Mouse (Mus musculus): ENCODE measurements at regions not wholly inside any gene's neighbourhood (a gene's known extent, or its start where the extent isn't known, plus 50 kb on each side); places are given as distances from the start of the nearest gene placed in this dataset.

DNA sequence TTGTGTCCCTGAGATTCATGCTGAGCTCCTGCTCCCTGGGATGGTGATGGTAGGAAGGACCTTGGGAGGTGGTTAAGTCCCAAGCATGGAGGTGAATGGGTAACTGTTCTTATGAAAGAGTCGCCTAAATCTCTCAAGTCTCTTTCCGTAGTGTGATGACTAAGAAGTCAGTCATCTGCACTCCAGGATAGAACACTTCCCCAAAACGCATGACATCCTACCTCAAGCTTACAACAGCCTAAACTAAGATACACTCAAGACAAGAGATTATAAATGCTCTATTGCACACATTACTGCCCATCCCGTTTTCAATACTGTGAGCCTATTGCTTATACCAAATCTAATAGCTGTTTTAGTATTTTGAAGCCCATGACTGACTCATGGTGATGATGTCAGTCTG is 162.3 kb upstream of the Slc7a11 start:
- Histone ChIP-seq H3K36me3 (ENCODE audit: control insufficient read depth, insufficient read depth, low read length) (no peaks in the 10 kb centered on the region), H3K4me3 (ENCODE audit: low read depth, low read length) (no peak overlapping the region), H3K4me2 (ENCODE audit: low read depth) (no peak overlapping the region), H3K27me3 (ENCODE audit: control insufficient read depth, insufficient read depth, low read length) (no peaks in the 10 kb centered on the region), H3K9ac (ENCODE audit: low read length) (no peak overlapping the region), H3K27ac (ENCODE audit: low read depth, low read length) (no peak overlapping the region), H3K4me1 (ENCODE audit: control insufficient read depth, insufficient read depth, low read length) (no peaks in the 10 kb centered on the region), H3K9me3 (ENCODE audit: control insufficient read depth, low read length) (no peaks in the 10 kb centered on the region)
- ATAC-seq (ENCODE audit: insufficient read depth, low FRiP score, low TSS enrichment) (no peak), DNase-seq (ENCODE audit: low spot score) (no peak)
- 87% methylated on average over 4 of the region's 4 CpGs for WGBS

GRCm38 (mm10) chr3:50603182-50603581 is 159.8 kb upstream of the Slc7a11 start:
- Histone ChIP-seq H3K27ac (ENCODE audit: low read depth, low read length) (no peak overlapping the region), H3K4me1 (ENCODE audit: control insufficient read depth, insufficient read depth, low read length) (no peaks in the 10 kb centered on the region), H3K9ac (ENCODE audit: low read length) (no peak overlapping the region), H3K36me3 (ENCODE audit: control insufficient read depth, insufficient read depth, low read length) (no peaks in the 10 kb centered on the region), H3K27me3 (ENCODE audit: control insufficient read depth, insufficient read depth, low read length) (no peaks in the 10 kb centered on the region), H3K4me2 (ENCODE audit: low read depth) (no peak overlapping the region), H3K4me3 (ENCODE audit: low read depth, low read length) (no peak overlapping the region), H3K9me3 (ENCODE audit: control insufficient read depth, low read length) (no peaks in the 10 kb centered on the region)
- DNase-seq (ENCODE audit: low spot score), result no peak
- no peak for ATAC-seq (ENCODE audit: insufficient read depth, low FRiP score, low TSS enrichment)
- 79% methylated on average over 7 of the region's 7 CpGs for WGBS

DNA sequence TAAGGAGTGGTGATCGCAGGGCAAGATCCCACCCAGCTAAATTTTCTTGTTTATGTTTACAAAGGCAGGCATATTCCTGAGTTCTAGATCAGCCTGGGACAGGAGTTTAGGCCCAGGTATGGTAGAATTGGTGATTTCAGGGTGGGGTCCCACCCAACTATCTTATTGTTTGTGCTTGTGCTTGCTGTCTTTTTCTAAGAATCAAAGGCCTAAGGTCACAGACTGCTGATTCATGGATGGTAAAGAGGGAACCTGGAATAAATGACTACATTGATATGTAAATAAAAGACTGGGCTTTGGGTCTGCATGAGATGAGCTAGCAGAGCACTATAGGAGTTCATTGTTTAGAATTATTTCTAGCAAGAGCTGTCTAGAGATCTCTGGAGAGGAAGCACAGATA is 152.3 kb upstream of the Slc7a11 start:
- no peak for DNase-seq (ENCODE audit: low spot score)
- Histone ChIP-seq H3K4me3 (ENCODE audit: low read depth, low read length) (no peak overlapping the region), H3K36me3 (ENCODE audit: control insufficient read depth, insufficient read depth, low read length) (no peaks in the 10 kb centered on the region), H3K9me3 (ENCODE audit: control insufficient read depth, low read length) (no peaks in the 10 kb centered on the region), H3K4me2 (ENCODE audit: low read depth) (no peak overlapping the region), H3K9ac (ENCODE audit: low read length) (no peak overlapping the region), H3K27me3 (ENCODE audit: control insufficient read depth, insufficient read depth, low read length) (no peaks in the 10 kb centered on the region), H3K4me1 (ENCODE audit: control insufficient read depth, insufficient read depth, low read length) (no peaks in the 10 kb centered on the region), H3K27ac (ENCODE audit: low read depth, low read length) (no peak overlapping the region)
- 95% methylated on average over 1 of the region's 1 CpGs for WGBS
- no peak for ATAC-seq (ENCODE audit: insufficient read depth, low FRiP score, low TSS enrichment)

DNA sequence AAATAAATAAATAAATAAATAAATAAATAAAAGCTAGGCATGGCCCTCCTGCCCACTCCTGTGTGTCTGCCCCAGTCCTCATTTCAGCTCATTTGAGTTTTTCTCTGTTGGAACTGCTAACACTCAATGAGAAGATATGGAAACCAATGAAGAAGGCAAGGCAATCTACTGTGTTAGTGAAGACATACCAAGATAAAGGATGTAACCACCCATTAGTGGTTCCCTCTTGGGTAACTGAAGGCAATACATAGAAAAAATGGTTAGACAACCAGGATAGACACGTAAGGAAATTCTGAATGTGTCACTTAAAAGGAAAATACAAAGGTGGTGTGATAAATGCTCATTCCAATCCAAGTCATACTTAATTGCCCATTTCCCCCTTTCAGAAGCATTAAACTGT is 140.9 kb upstream of the Slc7a11 start:
- no peak for DNase-seq (ENCODE audit: low spot score)
- Histone ChIP-seq H3K9me3 (ENCODE audit: control insufficient read depth, low read length) (no peaks in the 10 kb centered on the region), H3K27ac (ENCODE audit: low read depth, low read length) (no peak overlapping the region), H3K27me3 (ENCODE audit: control insufficient read depth, insufficient read depth, low read length) (no peaks in the 10 kb centered on the region), H3K4me1 (ENCODE audit: control insufficient read depth, insufficient read depth, low read length) (no peaks in the 10 kb centered on the region), H3K36me3 (ENCODE audit: control insufficient read depth, insufficient read depth, low read length) (no peaks in the 10 kb centered on the region), H3K9ac (ENCODE audit: low read length) (no peak overlapping the region), H3K4me3 (ENCODE audit: low read depth, low read length) (no peak overlapping the region), H3K4me2 (ENCODE audit: low read depth) (no peak overlapping the region)
- ATAC-seq (ENCODE audit: insufficient read depth, low FRiP score, low TSS enrichment), result no peak
- 100% methylated on average over 1 of the region's 1 CpGs for WGBS

DNA sequence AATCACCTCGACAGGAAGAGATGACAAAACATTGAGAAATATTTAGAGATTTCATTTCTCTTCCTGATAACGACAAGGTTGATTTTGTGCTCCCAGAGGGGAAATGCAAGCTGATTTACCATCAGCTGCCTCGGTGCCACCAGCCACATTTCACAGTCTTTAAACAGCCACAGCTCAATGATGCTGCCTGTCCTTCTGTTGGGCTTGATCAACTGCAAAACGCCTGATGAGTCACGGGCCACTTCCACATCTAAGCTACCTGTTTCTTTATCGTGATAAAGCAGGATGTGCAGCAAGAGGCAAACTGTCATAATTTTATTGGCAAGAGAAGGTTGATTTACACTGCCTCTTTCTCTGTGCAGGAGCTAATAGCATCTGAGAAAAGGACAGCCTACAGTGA is 140.1 kb upstream of the Slc7a11 start:
- 74% methylated on average over 6 of the region's 6 CpGs for WGBS

GRCm38 (mm10) chr3:50574388-50574787 is 131.0 kb upstream of the Slc7a11 start:
- H3K9me3 ChIP-seq (ENCODE audit: control insufficient read depth, low read length), result no peaks in the 10 kb centered on the region
- WGBS, result 99% methylated on average over 9 of the region's 9 CpGs
- DNase-seq (ENCODE audit: low spot score) (no peak), ATAC-seq (ENCODE audit: insufficient read depth, low FRiP score, low TSS enrichment) (no peak)
- H3K4me1 ChIP-seq (ENCODE audit: control insufficient read depth, insufficient read depth, low read length), result no peaks in the 10 kb centered on the region
- no peaks in the 10 kb centered on the region for H3K36me3 ChIP-seq (ENCODE audit: control insufficient read depth, insufficient read depth, low read length)
- H3K4me2 ChIP-seq (ENCODE audit: low read depth), result no peak overlapping the region
- no peak overlapping the region for H3K27ac ChIP-seq (ENCODE audit: low read depth, low read length)
- no peak overlapping the region for H3K9ac ChIP-seq (ENCODE audit: low read length)
- H3K4me3 ChIP-seq (ENCODE audit: low read depth, low read length), result no peak overlapping the region
- H3K27me3 ChIP-seq (ENCODE audit: control insufficient read depth, insufficient read depth, low read length), result no peaks in the 10 kb centered on the region

More for the DNA sequence above, 140.1 kb upstream of the Slc7a11 start:
- Histone ChIP-seq H3K4me1 (ENCODE audit: control insufficient read depth, insufficient read depth, low read length) (no peaks in the 10 kb centered on the region), H3K9ac (ENCODE audit: low read length) (no peak overlapping the region), H3K27ac (ENCODE audit: low read depth, low read length) (no peak overlapping the region), H3K36me3 (ENCODE audit: control insufficient read depth, insufficient read depth, low read length) (no peaks in the 10 kb centered on the region), H3K4me3 (ENCODE audit: low read depth, low read length) (no peak overlapping the region), H3K27me3 (ENCODE audit: control insufficient read depth, insufficient read depth, low read length) (no peaks in the 10 kb centered on the region), H3K4me2 (ENCODE audit: low read depth) (no peak overlapping the region), H3K9me3 (ENCODE audit: control insufficient read depth, low read length) (no peaks in the 10 kb centered on the region)
- ATAC-seq (ENCODE audit: insufficient read depth, low FRiP score, low TSS enrichment) (no peak), DNase-seq (ENCODE audit: low spot score) (no peak)

DNA sequence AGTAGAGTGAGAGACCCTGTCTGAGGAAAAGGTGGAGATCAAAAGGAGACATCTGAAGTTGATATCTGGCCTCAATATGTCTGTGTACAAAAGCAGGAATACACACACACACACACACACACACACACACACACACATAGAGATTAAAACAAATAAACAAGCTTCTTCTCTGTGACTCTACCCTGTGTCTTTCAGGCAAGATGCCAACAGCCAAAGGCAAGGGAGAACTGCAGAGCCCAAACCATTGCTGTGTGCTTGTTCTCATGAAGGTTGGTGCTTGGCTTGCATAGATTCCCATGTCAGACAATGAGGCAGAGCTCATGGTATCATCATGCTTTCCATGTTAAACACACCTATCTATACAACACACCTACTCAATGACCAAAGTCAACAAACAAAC is 126.6 kb upstream of the Slc7a11 start:
- Histone ChIP-seq H3K36me3 (ENCODE audit: control insufficient read depth, insufficient read depth, low read length) (no peaks in the 10 kb centered on the region), H3K9me3 (ENCODE audit: control insufficient read depth, low read length) (no peaks in the 10 kb centered on the region), H3K4me1 (ENCODE audit: control insufficient read depth, insufficient read depth, low read length) (no peaks in the 10 kb centered on the region), H3K27ac (ENCODE audit: low read depth, low read length) (no peak overlapping the region), H3K4me3 (ENCODE audit: low read depth, low read length) (no peak overlapping the region), H3K4me2 (ENCODE audit: low read depth) (no peak overlapping the region), H3K27me3 (ENCODE audit: control insufficient read depth, insufficient read depth, low read length) (no peaks in the 10 kb centered on the region), H3K9ac (ENCODE audit: low read length) (no peak overlapping the region)
- ATAC-seq (ENCODE audit: insufficient read depth, low FRiP score, low TSS enrichment), result no peak
- DNase-seq (ENCODE audit: low spot score), result no peak

- DNase-seq (ENCODE audit: low spot score), result no peak
- 89% methylated on average over 10 of the region's 10 CpGs for whole genome bisulfite sequencing
- no peaks in the 10 kb centered on the region for H3K27me3 ChIP-seq (ENCODE audit: control insufficient read depth, insufficient read depth, low read length)
Measured at GRCm38 (mm10) chr3:50569565-50569964, 126.2 kb upstream of the Slc7a11 start.

DNA sequence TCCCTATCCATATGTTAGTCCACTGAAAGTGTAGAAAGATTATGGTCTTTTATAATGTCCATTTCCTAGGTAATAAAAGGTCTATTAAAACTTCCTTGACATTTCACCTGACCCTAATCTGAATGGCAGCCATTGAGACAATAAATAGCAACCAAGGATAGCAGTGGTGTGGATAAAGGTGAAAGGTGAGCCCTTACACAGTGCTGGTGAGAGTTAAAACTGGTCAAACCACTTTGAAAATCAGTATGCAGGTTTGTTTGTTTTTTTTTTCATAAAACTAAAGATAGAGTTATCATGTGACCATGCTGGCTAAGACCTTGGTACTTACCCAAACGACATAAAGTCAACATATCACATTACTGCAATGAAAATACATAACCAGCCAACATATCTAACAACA is 110.7 kb upstream of the Slc7a11 start:
- Histone ChIP-seq H3K36me3 (ENCODE audit: control insufficient read depth, insufficient read depth, low read length) (no peaks in the 10 kb centered on the region), H3K4me1 (ENCODE audit: control insufficient read depth, insufficient read depth, low read length) (no peaks in the 10 kb centered on the region), H3K9me3 (ENCODE audit: control insufficient read depth, low read length) (no peaks in the 10 kb centered on the region), H3K27me3 (ENCODE audit: control insufficient read depth, insufficient read depth, low read length) (no peaks in the 10 kb centered on the region), H3K4me3 (ENCODE audit: low read depth, low read length) (no peak overlapping the region), H3K4me2 (ENCODE audit: low read depth) (no peak overlapping the region), H3K27ac (ENCODE audit: low read depth, low read length) (no peak overlapping the region), H3K9ac (ENCODE audit: low read length) (no peak overlapping the region)
- WGBS, result 74% methylated on average over 1 of the region's 1 CpGs
- DNase-seq (ENCODE audit: low spot score) (no peak), ATAC-seq (ENCODE audit: insufficient read depth, low FRiP score, low TSS enrichment) (no peak)

More at GRCm38 (mm10) chr3:50569565-50569964, 126.2 kb upstream of the Slc7a11 start:
- no peak overlapping the region for H3K4me3 ChIP-seq (ENCODE audit: low read depth, low read length)
- H3K4me1 ChIP-seq (ENCODE audit: control insufficient read depth, insufficient read depth, low read length), result no peaks in the 10 kb centered on the region
- H3K9ac ChIP-seq (ENCODE audit: low read length), result no peak overlapping the region
- H3K36me3 ChIP-seq (ENCODE audit: control insufficient read depth, insufficient read depth, low read length), result no peaks in the 10 kb centered on the region
- H3K27ac ChIP-seq (ENCODE audit: low read depth, low read length), result no peak overlapping the region
- H3K9me3 ChIP-seq (ENCODE audit: control insufficient read depth, low read length), result no peaks in the 10 kb centered on the region
- no peak overlapping the region for H3K4me2 ChIP-seq (ENCODE audit: low read depth)
- no peak for ATAC-seq (ENCODE audit: insufficient read depth, low FRiP score, low TSS enrichment)
